Mouse (Mus musculus): ENCODE data around the gene Csf3.

DNA sequence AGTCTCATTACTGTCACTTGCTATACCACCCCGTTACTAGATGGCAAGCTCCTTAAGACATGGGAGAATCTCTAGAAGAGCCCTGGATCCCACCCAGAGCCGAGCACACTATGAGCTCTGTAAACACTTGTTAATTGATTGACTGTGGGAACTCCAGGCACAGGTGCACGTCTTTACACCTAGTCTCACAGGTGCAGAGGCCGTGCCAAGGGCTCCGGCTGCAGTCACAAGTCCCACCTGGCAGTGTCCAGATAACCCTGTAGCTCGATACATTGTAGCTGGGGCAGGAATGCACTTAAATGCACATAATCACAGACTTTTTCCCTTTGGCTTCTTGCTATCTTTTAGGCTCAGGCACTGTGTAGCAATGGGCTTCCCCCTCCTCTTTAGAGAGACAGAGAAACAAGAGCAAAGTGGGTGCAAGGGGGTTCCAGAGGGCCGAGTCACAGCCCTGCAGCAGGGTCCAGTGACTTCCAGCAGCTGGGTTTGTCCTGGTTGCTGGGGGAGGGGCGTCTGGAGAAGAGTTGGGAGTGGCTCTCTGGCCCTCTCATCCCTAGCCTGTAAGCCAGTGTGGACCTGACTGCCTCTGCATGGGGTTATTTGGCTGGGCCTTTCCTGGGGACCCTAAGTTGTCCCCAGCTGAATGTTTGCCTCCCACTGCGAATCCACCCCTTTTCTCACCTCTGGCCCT, 42.7 kb downstream of the Csf3 start:
- TF ChIP-seq CTCF (IDR thresholded peaks at IDR 0.05; ENCODE audit: low read depth, low read length) (no peak), POLR2A (IDR thresholded peaks at IDR 0.05; ENCODE audit: borderline replicate concordance, low read depth, low read length) (no peak)
